Mouse (Mus musculus): ENCODE data around the gene Ccn2. TPM values are rescaled to one million over a fixed set of nuclear protein-coding genes. Genes with fewer than 3 reads are reported as not detected.
A peak's percentile ranks its signal among the peaks of the same experiment; 100 is the strongest.
"Not testable (repeated sequence)": the region's sequence is repeated elsewhere in the genome, so short reads cannot be mapped to it uniquely, and the experiment has no call there.

Gene Ccn2
- polyA plus RNA-seq, 1 experiment from 2014 or later, result 7.5 TPM

DNA sequence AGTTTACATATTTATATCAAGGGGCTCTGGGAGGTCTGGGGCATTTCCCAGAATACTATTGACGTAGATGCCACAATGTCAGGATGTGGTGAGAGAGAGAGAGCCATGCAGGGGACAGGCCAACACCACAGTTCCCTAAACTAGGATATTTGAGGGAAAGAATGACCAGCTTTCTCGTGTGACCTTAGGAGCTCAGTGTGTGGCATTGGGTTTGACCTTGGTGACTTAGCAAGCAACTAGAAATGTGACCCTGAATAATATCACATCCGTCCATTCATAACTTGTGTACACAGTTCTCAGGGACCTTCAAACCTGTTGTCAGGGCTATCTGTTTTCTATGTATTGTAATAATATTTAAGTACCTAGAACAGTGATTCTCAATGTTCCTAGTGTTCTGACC lies 13.9 kb downstream of the Ccn2 start:
- Histone ChIP-seq H3K27me3 (no peaks in the 10 kb centered on the region), H3K9me3 (no peaks in the 10 kb centered on the region), H3K4me2 (no peak overlapping the region), H3K4me3 (replicated peaks) (no peak overlapping the region), H3K27ac (no peak overlapping the region), H3K36me3 (no peaks in the 10 kb centered on the region), H3K4me1 (replicated peaks) (no peaks in the 10 kb centered on the region), H3K9ac (replicated peaks) (no peak overlapping the region)
- no peak for ATAC-seq (ENCODE audit: insufficient number of reproducible peaks, insufficient read depth, low FRiP score, low TSS enrichment, low read depth)
- WGBS, result 85% methylated on average over 3 of the region's 3 CpGs

DNA sequence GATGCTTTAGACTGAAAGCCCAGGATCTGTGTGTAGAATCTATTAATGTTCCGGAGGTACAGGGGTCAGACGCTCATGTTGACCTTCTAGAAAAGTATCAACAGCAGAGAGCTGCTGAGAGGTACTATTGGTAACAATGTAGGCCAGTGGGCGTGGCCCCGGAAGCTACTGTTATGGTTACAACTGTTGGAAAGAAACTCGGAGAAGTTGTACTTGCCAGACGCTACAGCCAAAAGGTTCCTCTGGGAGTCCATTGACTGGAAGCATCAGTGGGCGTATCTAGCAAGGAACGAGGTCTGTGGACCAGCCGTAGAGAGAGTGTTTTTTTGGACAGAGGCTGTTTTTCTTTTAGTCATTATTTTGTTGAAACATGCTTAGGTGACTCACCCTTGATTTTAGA lies 14.5 kb downstream of the Ccn2 start:
- 92% methylated on average over 9 of the region's 9 CpGs for WGBS
- Histone ChIP-seq H3K9ac (replicated peaks) (no peak overlapping the region), H3K36me3 (no peaks in the 10 kb centered on the region), H3K9me3 (no peaks in the 10 kb centered on the region), H3K4me2 (no peak overlapping the region), H3K27ac (no peak overlapping the region), H3K4me1 (replicated peaks) (no peaks in the 10 kb centered on the region), H3K4me3 (replicated peaks) (no peak overlapping the region), H3K27me3 (no peaks in the 10 kb centered on the region)
- ATAC-seq (ENCODE audit: insufficient number of reproducible peaks, insufficient read depth, low FRiP score, low TSS enrichment, low read depth), result no peak

DNA sequence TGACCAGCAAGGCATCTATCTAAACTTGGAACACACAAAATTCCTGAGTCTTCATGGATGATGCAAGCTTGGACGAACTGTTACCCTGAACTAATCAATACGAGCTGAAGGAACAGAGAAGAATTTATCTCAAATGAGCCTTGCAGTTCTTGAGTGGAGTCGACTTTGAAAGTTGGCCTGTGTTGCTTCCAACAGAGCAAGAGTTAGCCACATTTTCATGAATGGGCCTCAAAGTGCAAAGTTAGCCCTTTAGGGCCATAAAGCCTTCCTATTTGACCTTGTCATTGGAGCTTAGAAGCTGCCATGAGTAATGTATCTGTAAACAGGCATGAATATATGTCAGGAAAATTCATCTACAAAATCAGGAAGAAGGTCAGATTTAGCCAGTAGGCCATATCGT lies 19.5 kb downstream of the Ccn2 start:
- H3K27me3 ChIP-seq, result no peaks in the 10 kb centered on the region
- no peak overlapping the region for H3K4me3 ChIP-seq (replicated peaks)
- no peak for ATAC-seq (ENCODE audit: insufficient number of reproducible peaks, insufficient read depth, low FRiP score, low TSS enrichment, low read depth)
- H3K9ac ChIP-seq (replicated peaks), result no peak overlapping the region
- WGBS, result 88% methylated on average over 4 of the region's 4 CpGs
- no peaks in the 10 kb centered on the region for H3K9me3 ChIP-seq
- H3K4me2 ChIP-seq, result no peak overlapping the region
- no peaks in the 10 kb centered on the region for H3K4me1 ChIP-seq (replicated peaks)
- no peak overlapping the region for H3K27ac ChIP-seq
- no peaks in the 10 kb centered on the region for H3K36me3 ChIP-seq

DNA sequence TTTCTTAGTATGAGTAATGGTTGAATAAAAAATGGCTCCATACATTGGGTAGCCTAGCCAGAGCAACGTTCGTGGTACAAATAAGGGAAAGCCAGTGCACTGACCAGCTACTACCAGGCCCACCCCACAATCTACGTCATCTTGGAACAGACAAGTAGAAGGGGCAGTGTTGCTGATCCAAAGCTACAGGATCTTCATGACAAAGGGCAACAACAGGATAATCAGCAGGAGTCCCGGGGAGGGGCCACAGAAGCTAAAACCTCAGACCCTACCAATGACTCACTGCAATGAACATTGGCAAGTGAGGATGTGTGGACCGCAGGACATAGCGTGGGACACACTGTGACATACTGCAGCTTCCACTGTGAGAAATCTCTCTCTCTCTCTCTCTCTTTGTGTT lies 20.6 kb downstream of the Ccn2 start:
- ATAC-seq (ENCODE audit: insufficient number of reproducible peaks, insufficient read depth, low FRiP score, low TSS enrichment, low read depth), result no peak
- Histone ChIP-seq H3K27ac (no peak overlapping the region), H3K4me3 (replicated peaks) (no peak overlapping the region), H3K36me3 (no peaks in the 10 kb centered on the region), H3K9ac (replicated peaks) (no peak overlapping the region), H3K27me3 (no peaks in the 10 kb centered on the region), H3K4me2 (no peak overlapping the region), H3K4me1 (replicated peaks) (no peaks in the 10 kb centered on the region), H3K9me3 (no peaks in the 10 kb centered on the region)
- WGBS, result 91% methylated on average over 6 of the region's 6 CpGs

DNA sequence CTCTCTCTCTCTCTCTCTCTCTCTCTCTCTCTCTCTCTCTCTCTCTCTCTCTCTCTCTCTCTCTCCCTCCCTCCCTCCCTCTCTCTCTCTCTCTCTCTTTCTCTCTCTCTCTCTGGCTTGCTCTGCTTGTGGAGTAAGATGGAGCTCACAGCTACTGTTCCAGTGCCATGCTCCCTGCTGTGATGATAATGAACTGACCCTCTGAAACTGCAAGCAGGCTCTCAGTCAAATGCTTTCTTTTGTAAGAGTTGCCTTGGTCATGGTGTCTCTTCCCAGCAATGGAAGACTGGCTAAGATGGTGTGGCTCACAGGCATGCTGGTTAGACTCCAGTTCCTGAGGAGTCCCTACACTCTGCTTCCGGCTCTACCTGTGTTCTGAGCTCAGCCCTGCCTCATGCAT lies 21.3 kb downstream of the Ccn2 start:
- H3K36me3 ChIP-seq; H3K9ac ChIP-seq (replicated peaks); H3K9me3 ChIP-seq; H3K4me3 ChIP-seq (replicated peaks); ATAC-seq (ENCODE audit: insufficient number of reproducible peaks, insufficient read depth, low FRiP score, low TSS enrichment, low read depth); H3K27me3 ChIP-seq; H3K4me1 ChIP-seq (replicated peaks); H3K27ac ChIP-seq; H3K4me2 ChIP-seq: not testable (repeated sequence)
- WGBS, result 86% methylated on average over 1 of the region's 1 CpGs

DNA sequence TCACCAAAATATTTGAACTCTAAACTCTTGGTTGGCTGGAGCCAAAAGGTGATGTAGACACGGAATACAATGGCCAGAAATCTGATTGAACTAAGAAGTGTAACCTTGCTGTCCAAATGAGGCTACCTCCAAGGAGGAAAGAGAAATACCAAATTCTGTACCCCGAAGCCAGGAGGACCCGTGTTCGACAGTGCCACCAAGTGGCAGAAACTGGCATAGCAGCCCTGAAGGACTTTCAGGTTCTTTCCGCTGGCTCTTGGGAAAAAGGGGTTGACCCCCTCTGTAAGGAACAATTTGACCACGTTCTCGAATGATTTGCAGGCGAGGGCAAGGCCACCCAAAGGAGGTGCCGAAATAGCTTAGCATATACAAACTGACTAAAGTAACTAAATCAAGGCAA lies 26.3 kb downstream of the Ccn2 start:
- no peak overlapping the region for H3K4me2 ChIP-seq
- 43% methylated on average over 9 of the region's 9 CpGs for WGBS

DNA sequence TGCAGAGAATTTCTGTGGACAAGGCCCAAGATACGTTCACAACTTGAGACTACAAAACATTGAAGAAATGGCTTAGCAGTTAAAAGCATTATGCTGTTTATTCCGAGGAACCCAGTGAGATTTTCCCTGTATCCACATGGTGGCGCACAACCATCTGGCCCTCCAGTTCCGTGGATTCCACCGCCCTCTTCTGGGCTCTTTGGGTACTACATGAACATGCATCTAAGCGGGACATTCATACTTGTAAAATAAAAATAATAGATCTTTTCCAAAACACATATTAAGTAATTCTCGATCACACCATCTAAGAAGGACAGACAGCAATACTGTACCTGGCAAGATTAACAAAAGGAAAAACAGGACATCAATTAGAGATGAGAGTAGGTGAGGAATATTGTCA lies 27.3 kb downstream of the Ccn2 start:
- Histone ChIP-seq H3K36me3 (no peaks in the 10 kb centered on the region), H3K9me3 (no peaks in the 10 kb centered on the region), H3K27me3 (no peaks in the 10 kb centered on the region), H3K4me1 (replicated peaks) (peaks cover 3% of the 10 kb centered on the region; the same call in 1 of the 2 replicates), H3K4me3 (replicated peaks) (no peak overlapping the region), H3K27ac (no peak overlapping the region), H3K4me2 (no peak overlapping the region), H3K9ac (replicated peaks) (no peak overlapping the region)
- no peak for ATAC-seq (ENCODE audit: insufficient number of reproducible peaks, insufficient read depth, low FRiP score, low TSS enrichment, low read depth)
- WGBS, result 30% methylated on average over 7 of the region's 7 CpGs

More for the DNA sequence above, 26.3 kb downstream of the Ccn2 start:
- H3K27ac ChIP-seq, result no peak overlapping the region
- H3K36me3 ChIP-seq, result no peaks in the 10 kb centered on the region
- H3K4me3 ChIP-seq (replicated peaks), result no peak overlapping the region
- no peaks in the 10 kb centered on the region for H3K4me1 ChIP-seq (replicated peaks)
- no peak for ATAC-seq (ENCODE audit: insufficient number of reproducible peaks, insufficient read depth, low FRiP score, low TSS enrichment, low read depth)
- H3K9ac ChIP-seq (replicated peaks), result no peak overlapping the region
- no peaks in the 10 kb centered on the region for H3K27me3 ChIP-seq
- no peaks in the 10 kb centered on the region for H3K9me3 ChIP-seq

DNA sequence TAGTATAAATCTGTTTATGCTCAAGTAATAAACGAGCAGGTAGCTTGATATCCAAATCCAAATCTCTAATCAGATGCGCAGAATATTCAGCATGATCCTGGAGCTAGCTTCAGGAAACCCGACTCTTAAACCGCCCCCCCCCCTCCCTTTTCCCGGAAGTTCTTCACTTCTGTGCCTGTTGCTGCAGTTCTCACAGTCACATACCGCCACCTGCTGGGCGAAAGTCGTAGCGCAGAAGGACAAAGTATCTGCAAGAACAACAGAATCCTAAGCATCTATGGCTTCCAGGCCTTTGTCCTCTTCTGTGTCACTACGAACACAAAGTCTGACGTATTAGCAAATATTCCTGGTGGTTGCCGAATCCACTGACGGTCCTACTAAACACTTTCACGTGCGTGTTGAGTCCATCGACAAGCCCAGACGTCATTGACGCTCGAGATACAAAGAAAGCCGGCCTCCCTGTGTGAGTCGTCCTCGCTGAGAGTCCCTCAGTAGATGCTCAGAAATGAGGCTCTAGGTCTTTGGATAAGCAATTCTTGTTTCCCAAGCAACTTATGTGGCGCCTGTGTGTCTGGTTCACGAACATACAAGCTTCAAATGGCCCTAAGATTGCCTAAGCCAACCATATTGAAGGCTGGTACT lies 29.9 kb downstream of the Ccn2 start:
- Histone ChIP-seq H3K9me3 (no peaks in the 10 kb centered on the region), H3K9ac (replicated peaks) (no peak overlapping the region), H3K4me2 (peak overlapping the region; percentile 25; the same call in 1 of the 2 replicates), H3K36me3 (no peaks in the 10 kb centered on the region), H3K4me1 (replicated peaks) (peaks cover 7% of the 10 kb centered on the region), H3K27ac (no peak overlapping the region), H3K27me3 (no peaks in the 10 kb centered on the region), H3K4me3 (replicated peaks) (no peak overlapping the region)
- no peak for ATAC-seq (ENCODE audit: insufficient number of reproducible peaks, insufficient read depth, low FRiP score, low TSS enrichment, low read depth)
- WGBS, result 45% methylated on average over 24 of the region's 24 CpGs

DNA sequence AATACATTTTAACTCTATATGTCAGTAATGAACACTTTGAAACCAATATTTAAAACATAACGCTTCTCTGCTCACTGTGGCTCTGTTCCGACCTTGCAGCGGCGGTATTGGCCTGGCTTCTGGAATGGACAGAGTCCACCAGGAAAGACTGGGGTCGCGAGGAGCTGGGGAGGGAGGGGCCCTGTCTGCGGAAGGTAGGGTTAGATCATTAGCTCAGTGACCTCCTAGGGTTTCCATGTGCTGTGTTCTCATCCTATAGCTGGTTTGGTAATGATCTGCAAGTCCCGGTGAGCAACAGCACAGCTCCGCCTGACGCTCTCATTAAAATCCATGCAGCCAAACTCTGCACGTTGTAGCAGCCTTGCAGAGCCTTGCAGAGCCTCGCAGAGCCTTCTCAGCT lies 32.0 kb downstream of the Ccn2 start:
- Histone ChIP-seq H3K4me3 (replicated peaks) (no peak overlapping the region), H3K27me3 (no peaks in the 10 kb centered on the region), H3K9me3 (no peaks in the 10 kb centered on the region), H3K4me1 (replicated peaks) (peaks cover 7% of the 10 kb centered on the region), H3K4me2 (no peak overlapping the region), H3K36me3 (no peaks in the 10 kb centered on the region), H3K27ac (no peak overlapping the region), H3K9ac (replicated peaks) (no peak overlapping the region)
- 50% methylated on average over 12 of the region's 12 CpGs for WGBS
- ATAC-seq (ENCODE audit: insufficient number of reproducible peaks, insufficient read depth, low FRiP score, low TSS enrichment, low read depth), result no peak

DNA sequence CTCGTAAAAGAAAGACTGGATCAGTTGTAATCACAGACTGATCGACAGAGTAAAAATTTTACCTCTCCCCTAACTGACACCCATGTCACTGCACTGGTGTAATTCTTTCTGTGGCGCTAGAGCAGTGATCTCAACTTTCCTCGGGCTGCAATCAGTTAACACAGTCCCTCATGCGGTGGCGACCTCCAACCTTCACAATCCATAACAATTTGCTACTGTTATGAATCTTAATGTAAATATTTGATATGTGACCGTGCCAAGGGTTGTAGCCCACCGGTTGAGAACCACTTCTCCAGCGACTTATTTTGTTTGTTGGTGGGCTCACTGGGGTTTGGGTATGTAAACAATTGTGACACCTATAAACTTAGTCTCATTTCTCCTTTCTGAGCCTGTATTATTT lies 33.2 kb downstream of the Ccn2 start:
- Histone ChIP-seq H3K4me1 (replicated peaks) (peaks cover 7% of the 10 kb centered on the region), H3K27me3 (no peaks in the 10 kb centered on the region), H3K4me3 (replicated peaks) (no peak overlapping the region), H3K36me3 (no peaks in the 10 kb centered on the region), H3K4me2 (no peak overlapping the region), H3K9ac (replicated peaks) (no peak overlapping the region), H3K9me3 (no peaks in the 10 kb centered on the region), H3K27ac (no peak overlapping the region)
- 80% methylated on average over 9 of the region's 9 CpGs for WGBS
- no peak for ATAC-seq (ENCODE audit: insufficient number of reproducible peaks, insufficient read depth, low FRiP score, low TSS enrichment, low read depth)

DNA sequence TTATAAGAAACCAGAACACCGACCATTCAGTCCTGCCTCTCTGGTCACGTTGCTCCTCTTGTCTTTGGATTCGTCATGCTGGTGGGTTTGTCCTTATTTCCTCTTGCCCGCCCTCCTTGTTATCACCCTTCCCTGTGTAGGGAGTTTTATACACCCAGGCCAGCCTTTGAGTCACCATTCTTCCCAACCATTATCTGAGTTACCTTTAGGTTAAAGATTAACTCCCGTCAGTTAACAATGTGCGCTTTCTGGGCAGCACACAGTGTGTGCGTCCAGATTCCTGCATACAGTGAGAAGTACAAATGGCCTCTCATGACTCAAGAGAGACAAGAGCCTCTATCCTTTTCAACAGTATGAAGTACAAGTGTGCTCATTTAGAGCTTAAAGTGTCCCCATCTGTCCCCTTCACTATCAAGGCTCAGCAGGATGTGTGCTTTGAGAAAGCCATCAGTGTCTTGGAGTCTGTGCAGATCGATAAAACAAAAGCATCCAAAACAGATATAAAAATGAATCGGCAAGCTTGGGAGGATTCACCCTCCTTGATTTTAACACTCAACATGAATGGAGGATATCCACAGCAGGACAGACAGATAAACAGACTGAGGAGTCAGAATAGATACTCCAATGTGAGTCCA lies 34.0 kb downstream of the Ccn2 start:
- Histone ChIP-seq H3K4me3 (replicated peaks) (no peak overlapping the region), H3K4me2 (no peak overlapping the region), H3K27me3 (no peaks in the 10 kb centered on the region), H3K9ac (replicated peaks) (no peak overlapping the region), H3K27ac (no peak overlapping the region), H3K9me3 (no peaks in the 10 kb centered on the region), H3K36me3 (no peaks in the 10 kb centered on the region), H3K4me1 (replicated peaks) (peaks cover 7% of the 10 kb centered on the region)
- 83% methylated on average over 9 of the region's 9 CpGs for WGBS
- no peak for ATAC-seq (ENCODE audit: insufficient number of reproducible peaks, insufficient read depth, low FRiP score, low TSS enrichment, low read depth)

Data from limb, embryonic 12.5 days (tissue).